Mouse (Mus musculus) heart, adult 9 months (tissue): ENCODE measurements around the gene Kcna3.

Experiments used
- DNase-seq, 2 experiments: peaks; one replicate each; pipeline ENCODE4 v3.0.0; 2022; ENCODE audit warnings: low spot score in 2 of 2

Kcna3 gene

DNA sequence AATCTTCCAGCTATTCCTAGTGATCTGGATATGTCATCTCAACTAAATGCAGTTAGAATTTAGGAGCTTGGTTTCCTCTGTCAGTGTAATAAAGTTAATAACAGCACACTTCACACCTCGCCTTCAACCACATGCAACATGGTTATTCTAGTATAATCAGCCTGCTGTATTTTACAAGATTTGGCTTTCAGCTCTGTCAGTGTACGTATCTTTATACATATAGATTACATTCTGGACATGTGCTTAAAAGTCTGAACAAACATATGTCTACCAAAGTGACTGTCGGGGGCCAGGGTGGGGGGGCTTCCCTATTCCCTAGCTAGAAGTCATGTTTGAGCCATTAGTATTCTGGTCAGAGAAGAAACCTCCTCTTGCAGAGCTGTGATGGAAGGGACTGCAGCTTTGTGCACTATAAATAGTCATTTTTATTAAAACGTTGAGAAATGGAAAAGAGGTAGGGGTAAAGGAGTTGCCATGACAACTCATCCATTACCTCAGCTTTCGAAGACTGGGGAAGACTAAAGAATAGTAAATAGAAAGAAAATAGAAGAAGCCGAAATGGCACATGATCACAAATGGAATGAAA lies 29.6 kb downstream of the Kcna3 start:
- DNase-seq: no peak

DNA sequence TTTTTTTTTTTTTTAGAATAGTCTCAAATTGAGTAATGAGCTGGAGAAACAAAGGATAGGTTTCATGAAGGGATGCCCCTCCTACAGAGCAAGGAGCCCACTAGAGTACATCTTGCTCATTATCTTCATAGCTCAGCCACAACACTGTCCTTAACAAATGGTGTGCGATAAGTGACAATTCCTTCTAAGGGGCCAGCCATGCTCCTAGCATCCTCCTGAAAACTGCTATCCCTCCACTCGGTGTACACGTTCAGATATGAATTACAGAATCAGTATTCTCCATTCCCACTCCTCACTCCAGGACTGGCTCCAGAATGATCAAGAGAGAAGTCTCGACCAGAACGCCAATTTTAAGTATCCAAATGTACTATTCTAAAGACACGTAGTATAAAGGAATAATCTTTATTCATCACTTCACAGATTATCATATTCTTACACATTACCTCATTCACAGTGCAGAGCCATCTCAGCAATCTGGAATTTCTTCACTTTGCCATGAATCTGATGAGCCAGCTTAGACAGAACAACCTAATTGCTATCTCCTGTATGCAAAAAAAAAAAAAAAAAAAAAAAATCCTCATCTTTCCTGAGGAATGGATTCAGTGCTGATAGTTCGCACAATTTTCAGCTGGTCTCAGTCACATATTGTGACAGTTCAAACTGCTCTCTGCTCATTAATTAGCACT lies 30.3 kb downstream of the Kcna3 start:
- DNase-seq: no peak

DNA sequence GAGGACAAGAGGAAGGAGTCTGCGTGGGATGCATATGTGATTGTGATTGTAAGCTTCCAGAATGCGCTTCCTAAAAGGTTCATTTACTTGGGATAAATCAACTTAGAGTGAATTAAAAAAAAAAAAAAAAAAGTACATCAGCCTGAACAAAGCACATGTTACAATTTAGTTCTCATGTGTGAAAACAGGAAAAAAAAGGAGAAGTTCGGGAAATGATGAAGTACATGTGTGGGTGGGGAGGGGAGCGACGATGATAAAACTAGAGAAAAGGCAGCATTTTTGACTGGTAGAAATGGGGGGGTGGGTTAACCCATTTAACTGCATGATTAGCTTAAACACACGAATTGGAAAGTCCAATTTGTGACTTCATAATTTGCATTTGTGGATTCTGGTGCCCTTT lies 31.3 kb downstream of the Kcna3 start:
- no peak for DNase-seq

DNA sequence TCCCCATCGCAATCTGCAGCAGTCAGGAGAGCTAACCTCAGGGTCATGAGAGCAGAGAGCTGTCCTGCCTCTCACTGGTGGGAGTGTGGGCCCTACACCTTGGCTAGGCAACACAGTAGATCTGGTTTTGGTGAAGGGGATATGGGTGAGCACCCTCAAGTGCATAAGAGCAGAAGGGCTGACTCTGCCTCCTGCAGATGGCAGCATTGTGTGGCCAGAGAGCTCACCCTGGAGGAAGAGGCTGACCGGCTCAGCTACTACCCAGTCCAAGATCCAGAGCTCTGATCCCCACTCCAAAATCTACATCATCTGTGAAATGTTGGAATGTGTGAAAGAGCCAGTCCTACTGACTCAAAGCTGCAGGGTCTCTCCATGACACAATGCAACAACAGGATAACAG lies 37.9 kb downstream of the Kcna3 start:
- no peak for DNase-seq

DNA sequence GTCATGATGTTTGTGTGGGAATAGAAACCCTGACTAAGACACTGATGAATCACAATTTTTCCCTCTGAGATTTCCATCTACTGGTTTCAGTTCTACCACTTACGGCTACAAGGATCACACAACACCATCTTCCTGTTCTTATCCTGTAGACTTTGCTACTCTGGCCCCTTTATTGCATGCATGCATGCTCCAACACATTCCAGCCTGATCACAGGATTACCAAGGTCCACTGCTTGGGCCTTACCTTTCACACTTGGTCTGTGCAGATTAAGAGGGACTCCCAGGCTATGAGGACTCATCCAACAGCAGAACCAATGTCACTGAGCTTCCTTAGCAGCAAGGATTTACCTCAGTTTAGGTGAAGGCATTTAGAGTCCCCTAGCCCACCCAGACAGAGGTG lies 39.7 kb downstream of the Kcna3 start:
- DNase-seq: no peak

DNA sequence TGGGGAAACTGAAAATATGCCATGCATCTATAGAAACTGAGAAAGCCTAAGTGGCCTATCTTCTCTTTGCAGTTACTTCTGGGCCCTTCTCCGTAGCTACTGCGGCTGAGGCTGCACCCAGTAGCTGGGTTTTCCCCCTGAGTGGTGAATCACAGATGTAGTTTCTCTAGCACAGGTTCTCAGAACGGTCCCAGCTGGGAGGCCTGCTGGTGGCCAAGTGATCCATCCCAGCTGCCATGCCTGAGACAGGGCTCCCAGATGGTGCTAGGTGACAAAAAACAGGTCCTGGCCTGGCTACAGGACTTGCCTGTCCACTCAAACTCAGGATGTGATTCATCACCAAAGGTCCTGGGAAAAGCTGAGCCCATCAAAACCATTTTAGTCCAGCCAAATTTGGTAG lies 40.7 kb downstream of the Kcna3 start:
- DNase-seq: peak in 1 of 2 experiments; percentile 17

DNA sequence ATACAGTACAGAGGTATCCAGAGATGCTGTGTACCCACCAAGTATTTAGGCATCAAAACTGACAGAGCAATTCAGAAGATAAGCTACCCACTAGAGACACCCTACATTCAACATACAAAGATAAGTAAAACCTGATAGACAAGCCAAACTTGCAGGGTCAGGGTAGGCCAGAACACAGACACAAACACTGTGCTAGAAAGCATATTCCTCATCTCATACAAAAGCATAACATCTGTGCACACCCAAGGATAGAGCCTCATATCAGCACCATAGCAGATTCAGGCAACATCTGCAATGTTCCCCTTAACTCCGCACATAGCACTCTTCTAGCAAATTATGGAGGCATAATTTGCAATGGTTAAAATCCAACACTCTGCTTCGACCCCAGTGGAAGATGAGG lies 41.1 kb downstream of the Kcna3 start:
- no peak for DNase-seq

DNA sequence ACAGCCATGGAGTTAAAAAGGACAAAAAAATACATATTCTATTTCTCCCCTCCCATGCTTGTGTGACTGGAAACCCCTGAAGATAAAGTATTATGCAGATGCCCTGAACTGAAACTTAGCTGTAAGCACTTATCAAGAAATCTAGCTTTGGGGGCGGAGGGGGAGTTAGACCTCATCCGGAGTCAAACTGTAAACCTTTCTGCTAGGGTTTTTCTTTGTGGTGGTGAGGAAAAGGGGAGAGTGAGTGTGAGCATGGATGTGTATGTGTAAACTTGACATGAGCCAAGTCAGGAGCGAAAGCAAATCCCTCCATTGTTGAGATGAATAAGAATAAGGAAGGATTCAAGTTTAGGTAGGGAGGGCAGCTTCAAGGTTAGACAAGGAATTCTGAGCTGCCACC lies 44.8 kb downstream of the Kcna3 start:
- DNase-seq: no peak

DNA sequence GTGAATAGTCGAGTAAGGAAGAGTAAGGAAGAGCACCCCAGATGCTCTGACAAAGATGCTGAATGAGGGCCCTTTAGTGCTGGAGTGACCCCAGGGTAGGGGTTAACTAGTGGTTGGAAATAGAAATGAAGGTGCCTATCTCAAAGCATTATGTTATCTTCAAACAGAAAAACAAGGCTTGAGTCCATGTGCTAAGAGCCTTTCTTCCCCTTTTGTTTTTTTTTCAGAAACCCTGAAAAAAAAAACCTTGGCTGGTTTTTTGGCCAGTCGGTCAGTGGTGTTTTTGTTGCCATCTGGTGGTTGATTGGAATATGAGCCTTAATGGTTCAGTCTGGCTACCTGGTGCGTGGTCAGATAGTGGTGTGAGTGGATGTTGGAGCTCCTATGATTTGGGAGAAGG lies 45.3 kb downstream of the Kcna3 start:
- peak in 1 of 2 experiments; percentile 16 for DNase-seq

DNA sequence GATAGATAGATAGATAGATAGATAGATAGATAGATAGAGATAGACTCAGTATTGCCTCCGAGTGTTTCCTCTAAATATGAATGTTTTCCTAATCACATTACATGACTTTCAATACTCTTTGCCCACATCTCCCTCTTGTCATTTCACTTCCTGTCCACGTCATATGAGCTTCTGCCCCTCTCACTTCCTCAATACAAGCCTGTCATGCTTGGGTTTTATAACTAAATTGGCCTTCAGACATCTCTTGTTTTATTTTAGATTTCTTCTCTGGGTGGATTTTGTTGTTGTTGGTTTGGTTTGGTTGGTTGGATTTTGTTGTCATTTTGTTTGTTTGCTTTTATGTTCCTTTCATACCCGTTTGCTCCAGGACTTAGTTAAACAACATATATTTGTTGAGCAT lies 48.6 kb downstream of the Kcna3 start:
- no peak for DNase-seq

DNA sequence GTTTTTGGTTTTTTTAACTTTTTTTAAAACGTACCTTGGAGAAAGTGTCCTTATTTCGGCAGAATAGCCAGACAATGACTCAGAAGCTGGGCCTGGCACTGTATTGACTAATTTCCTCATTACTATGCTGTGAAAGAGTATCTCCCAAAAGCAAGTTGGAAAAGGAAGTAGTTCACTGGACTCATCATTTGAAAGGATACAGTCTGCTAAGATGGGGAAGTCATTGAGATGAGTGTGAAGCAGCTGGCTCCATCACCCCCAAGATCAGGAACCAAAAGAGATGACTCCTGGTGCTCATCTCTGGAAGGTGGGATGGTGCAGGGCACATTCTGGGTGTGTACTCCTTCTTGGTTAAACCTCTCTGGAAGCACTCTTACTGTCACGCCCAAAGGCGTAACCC lies 51.4 kb downstream of the Kcna3 start:
- no peak for DNase-seq
